Mouse (Mus musculus): ENCODE measurements around the gene Rims1. TPM values are rescaled to one million over a fixed set of nuclear protein-coding genes. Genes with fewer than 3 reads are reported as not detected.

Rims1 gene
- polyA plus RNA-seq, 1 experiment, result 7.6 TPM

- no peak overlapping the region for H3K27ac ChIP-seq (ENCODE audit: insufficient read depth, low read length)
- no peaks in the 10 kb centered on the region for H3K4me1 ChIP-seq (ENCODE audit: control insufficient read depth, insufficient read depth, low read length)
- TF ChIP-seq CTCF (IDR thresholded peaks at IDR 0.05; ENCODE audit: low read depth, low read length) (no peak), POLR2A (IDR thresholded peaks at IDR 0.05; ENCODE audit: insufficient read depth, low read length) (no peak), EP300 (IDR thresholded peaks at IDR 0.05; ENCODE audit: insufficient read depth, low read depth, low read length) (no peak)
- H3K9ac ChIP-seq (ENCODE audit: low read depth, poor library complexity, severe bottlenecking), result no peak overlapping the region
- no peak overlapping the region for H3K4me3 ChIP-seq (ENCODE audit: low read depth, low read length)
- H3K9me3 ChIP-seq (replicated peaks; ENCODE audit: control insufficient read depth, insufficient read depth, low read length, poor library complexity, severe bottlenecking), result no peaks in the 10 kb centered on the region
- no peaks in the 10 kb centered on the region for H3K27me3 ChIP-seq (ENCODE audit: control insufficient read depth, insufficient read depth, low read length, poor library complexity, severe bottlenecking)
- no peaks in the 10 kb centered on the region for H3K36me3 ChIP-seq (ENCODE audit: control insufficient read depth, insufficient read depth, low read length, poor library complexity, severe bottlenecking)
These were observed 511.8 kb downstream of the Rims1 start for GRCm38 (mm10) chr1:22293953-22294352.

- Histone ChIP-seq H3K36me3 (ENCODE audit: control insufficient read depth, insufficient read depth, low read length, poor library complexity, severe bottlenecking) (no peaks in the 10 kb centered on the region), H3K27me3 (ENCODE audit: control insufficient read depth, insufficient read depth, low read length, poor library complexity, severe bottlenecking) (no peaks in the 10 kb centered on the region), H3K27ac (ENCODE audit: insufficient read depth, low read length) (no peak overlapping the region), H3K9me3 (replicated peaks; ENCODE audit: control insufficient read depth, insufficient read depth, low read length, poor library complexity, severe bottlenecking) (no peaks in the 10 kb centered on the region), H3K4me3 (ENCODE audit: low read depth, low read length) (no peak overlapping the region), H3K9ac (ENCODE audit: low read depth, poor library complexity, severe bottlenecking) (no peak overlapping the region), H3K4me1 (ENCODE audit: control insufficient read depth, insufficient read depth, low read length) (no peaks in the 10 kb centered on the region)
- TF ChIP-seq EP300 (IDR thresholded peaks at IDR 0.05; ENCODE audit: insufficient read depth, low read depth, low read length), result no peak
- TF ChIP-seq CTCF (IDR thresholded peaks at IDR 0.05; ENCODE audit: low read depth, low read length), result no peak
- TF ChIP-seq POLR2A (IDR thresholded peaks at IDR 0.05; ENCODE audit: insufficient read depth, low read length), result no peak
These were observed 512.5 kb downstream of the Rims1 start for GRCm38 (mm10) chr1:22293310-22293709.

GRCm38 (mm10) chr1:22286807-22287206 lies 519.0 kb downstream of the Rims1 start:
- no peaks in the 10 kb centered on the region for H3K27me3 ChIP-seq (ENCODE audit: control insufficient read depth, insufficient read depth, low read length, poor library complexity, severe bottlenecking)
- no peaks in the 10 kb centered on the region for H3K4me1 ChIP-seq (ENCODE audit: control insufficient read depth, insufficient read depth, low read length)
- H3K9me3 ChIP-seq (replicated peaks; ENCODE audit: control insufficient read depth, insufficient read depth, low read length, poor library complexity, severe bottlenecking), result peaks cover 9% of the 10 kb centered on the region
- no peak overlapping the region for H3K9ac ChIP-seq (ENCODE audit: low read depth, poor library complexity, severe bottlenecking)
- H3K4me3 ChIP-seq (ENCODE audit: low read depth, low read length), result no peak overlapping the region
- no peaks in the 10 kb centered on the region; the same call in 1 of the 2 replicates for H3K36me3 ChIP-seq (ENCODE audit: control insufficient read depth, insufficient read depth, low read length, poor library complexity, severe bottlenecking)
- H3K27ac ChIP-seq (ENCODE audit: insufficient read depth, low read length), result no peak overlapping the region
- no peak for TF ChIP-seq POLR2A (IDR thresholded peaks at IDR 0.05; ENCODE audit: insufficient read depth, low read length)
- no peak for TF ChIP-seq EP300 (IDR thresholded peaks at IDR 0.05; ENCODE audit: insufficient read depth, low read depth, low read length)
- TF ChIP-seq CTCF (IDR thresholded peaks at IDR 0.05; ENCODE audit: low read depth, low read length), result no peak

GRCm38 (mm10) chr1:22279954-22280353 lies 525.8 kb downstream of the Rims1 start:
- TF ChIP-seq CTCF (IDR thresholded peaks at IDR 0.05; ENCODE audit: low read depth, low read length) (no peak), EP300 (IDR thresholded peaks at IDR 0.05; ENCODE audit: insufficient read depth, low read depth, low read length) (no peak), POLR2A (IDR thresholded peaks at IDR 0.05; ENCODE audit: insufficient read depth, low read length) (no peak)
- Histone ChIP-seq H3K9ac (ENCODE audit: low read depth, poor library complexity, severe bottlenecking) (no peak overlapping the region), H3K4me1 (ENCODE audit: control insufficient read depth, insufficient read depth, low read length) (no peaks in the 10 kb centered on the region), H3K9me3 (replicated peaks; ENCODE audit: control insufficient read depth, insufficient read depth, low read length, poor library complexity, severe bottlenecking) (peaks cover 9% of the 10 kb centered on the region), H3K27me3 (ENCODE audit: control insufficient read depth, insufficient read depth, low read length, poor library complexity, severe bottlenecking) (no peaks in the 10 kb centered on the region), H3K36me3 (ENCODE audit: control insufficient read depth, insufficient read depth, low read length, poor library complexity, severe bottlenecking) (no peaks in the 10 kb centered on the region; the same call in 1 of the 2 replicates), H3K4me3 (ENCODE audit: low read depth, low read length) (no peak overlapping the region), H3K27ac (ENCODE audit: insufficient read depth, low read length) (no peak overlapping the region)

DNA sequence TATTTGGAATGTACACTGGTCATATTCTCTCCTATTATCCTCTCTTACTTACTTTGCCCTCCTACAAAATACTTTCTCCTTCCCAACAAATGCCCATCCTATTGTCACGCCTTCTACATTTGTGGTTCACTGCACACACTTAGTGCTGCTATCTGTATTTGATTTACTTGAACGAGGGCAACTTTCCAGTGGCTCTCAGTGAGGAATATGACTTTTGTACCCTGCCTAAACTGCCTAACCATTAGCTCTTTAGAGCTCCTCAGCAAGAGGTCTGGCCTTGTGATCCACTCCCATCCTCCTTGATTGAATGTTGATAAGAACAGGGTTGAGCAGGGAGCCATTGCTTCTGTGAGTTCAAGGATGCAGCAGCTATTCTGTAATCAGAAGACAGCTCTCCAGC lies 531.7 kb downstream of the Rims1 start:
- Histone ChIP-seq H3K27ac (ENCODE audit: insufficient read depth, low read length) (no peak overlapping the region), H3K4me3 (ENCODE audit: low read depth, low read length) (no peak overlapping the region), H3K27me3 (ENCODE audit: control insufficient read depth, insufficient read depth, low read length, poor library complexity, severe bottlenecking) (no peaks in the 10 kb centered on the region), H3K4me1 (ENCODE audit: control insufficient read depth, insufficient read depth, low read length) (no peaks in the 10 kb centered on the region), H3K9me3 (replicated peaks; ENCODE audit: control insufficient read depth, insufficient read depth, low read length, poor library complexity, severe bottlenecking) (no peaks in the 10 kb centered on the region), H3K9ac (ENCODE audit: low read depth, poor library complexity, severe bottlenecking) (no peak overlapping the region), H3K36me3 (ENCODE audit: control insufficient read depth, insufficient read depth, low read length, poor library complexity, severe bottlenecking) (no peaks in the 10 kb centered on the region)
- TF ChIP-seq POLR2A (IDR thresholded peaks at IDR 0.05; ENCODE audit: insufficient read depth, low read length), result no peak
- TF ChIP-seq CTCF (IDR thresholded peaks at IDR 0.05; ENCODE audit: low read depth, low read length), result no peak
- TF ChIP-seq EP300 (IDR thresholded peaks at IDR 0.05; ENCODE audit: insufficient read depth, low read depth, low read length), result no peak

DNA sequence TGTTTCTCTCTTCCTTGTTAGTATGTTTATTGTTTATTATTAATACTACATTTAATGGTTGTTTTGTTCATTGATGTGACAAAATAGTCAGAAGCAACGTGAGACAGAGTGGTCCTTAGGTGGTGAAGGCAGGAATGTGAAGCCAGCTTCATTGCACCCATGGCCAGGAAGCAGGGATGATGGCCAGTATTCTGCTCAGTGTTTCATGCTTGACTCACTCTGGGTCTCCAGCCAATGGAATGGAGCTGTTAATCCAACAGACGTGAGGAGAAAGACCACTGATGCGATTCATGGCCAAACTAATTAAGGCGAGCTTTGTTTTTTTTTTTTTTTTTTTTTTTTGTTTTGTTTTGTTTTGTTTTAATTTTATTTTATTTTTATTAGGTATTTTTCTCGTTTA lies 535.7 kb downstream of the Rims1 start:
- no peak overlapping the region for H3K9ac ChIP-seq (ENCODE audit: low read depth, poor library complexity, severe bottlenecking)
- H3K36me3 ChIP-seq (ENCODE audit: control insufficient read depth, insufficient read depth, low read length, poor library complexity, severe bottlenecking), result no peaks in the 10 kb centered on the region
- H3K27me3 ChIP-seq (ENCODE audit: control insufficient read depth, insufficient read depth, low read length, poor library complexity, severe bottlenecking), result no peaks in the 10 kb centered on the region
- no peak overlapping the region for H3K4me3 ChIP-seq (ENCODE audit: low read depth, low read length)
- H3K27ac ChIP-seq (ENCODE audit: insufficient read depth, low read length), result no peak overlapping the region
- H3K9me3 ChIP-seq (replicated peaks; ENCODE audit: control insufficient read depth, insufficient read depth, low read length, poor library complexity, severe bottlenecking), result no peaks in the 10 kb centered on the region
- no peaks in the 10 kb centered on the region for H3K4me1 ChIP-seq (ENCODE audit: control insufficient read depth, insufficient read depth, low read length)
- TF ChIP-seq CTCF (IDR thresholded peaks at IDR 0.05; ENCODE audit: low read depth, low read length), result no peak
- TF ChIP-seq EP300 (IDR thresholded peaks at IDR 0.05; ENCODE audit: insufficient read depth, low read depth, low read length), result no peak
- no peak for TF ChIP-seq POLR2A (IDR thresholded peaks at IDR 0.05; ENCODE audit: insufficient read depth, low read length)
